Mouse (Mus musculus): ENCODE results near the gene Gm20721.

DNA sequence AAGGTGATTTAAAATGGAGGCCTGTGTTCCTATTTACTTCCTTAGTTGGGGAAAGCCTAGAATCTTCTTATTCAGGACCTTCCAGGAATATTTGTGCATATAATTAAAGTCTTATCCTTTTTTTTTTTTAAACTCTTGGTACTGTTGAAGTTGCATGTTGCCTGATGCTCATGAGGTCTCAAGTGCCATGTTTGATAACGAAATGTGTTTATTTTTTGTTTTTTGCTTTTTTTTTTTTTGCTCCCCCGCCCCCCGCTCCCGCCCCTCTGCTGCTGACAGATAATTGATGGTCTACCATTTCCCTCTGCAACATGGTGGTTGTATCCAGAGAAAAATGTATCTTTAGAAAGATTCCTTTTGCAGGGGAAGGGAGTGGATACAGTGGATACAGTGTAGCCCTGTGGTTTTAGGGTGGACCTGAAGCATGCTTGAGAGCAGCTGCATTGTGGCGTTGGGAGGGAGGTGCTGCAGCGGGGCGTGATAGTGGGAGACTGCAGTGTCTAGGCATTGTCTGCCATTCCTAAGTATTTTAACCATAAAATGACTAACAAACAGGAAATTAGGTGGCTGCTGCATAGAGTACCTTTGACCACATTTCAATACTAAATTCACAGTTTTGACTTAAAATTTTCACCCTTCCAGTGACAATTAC, 13.1 kb downstream of the Gm20721 start:
- TF ChIP-seq CTCF (IDR thresholded peaks at IDR 0.05; ENCODE audit: control insufficient read depth, insufficient read depth, insufficient read length) (no peak), MAX (IDR thresholded peaks at IDR 0.05) (peak; percentile 38), MYOG (IDR thresholded peaks at IDR 0.05; ENCODE audit: control insufficient read depth, extremely low read depth, insufficient read length) (no peak), MYOD1 (IDR thresholded peaks at IDR 0.05; ENCODE audit: control insufficient read depth, insufficient read length, low read depth) (peak; percentile 88), USF1 (IDR thresholded peaks at IDR 0.05; ENCODE audit: low read depth) (no peak), FOSL1 (IDR thresholded peaks at IDR 0.05; ENCODE audit: insufficient read depth, low read length, poor library complexity, severe bottlenecking) (no peak), CEBPB (IDR thresholded peaks at IDR 0.05; ENCODE audit: low read depth) (no peak)
